Mouse (Mus musculus): ENCODE data around the gene Mettl23. TPM values are rescaled to one million over a fixed set of nuclear protein-coding genes. Genes with fewer than 3 reads are reported as not detected.

Mettl23 gene
- polyA plus RNA-seq (2014; fragmentation: Illumina TruSeq; extraction: RNeasy Lipid Tissue Mini Kit (QIAGEN cat#74804); ENCODE audit: low replicate concordance): 46.3 TPM

DNA sequence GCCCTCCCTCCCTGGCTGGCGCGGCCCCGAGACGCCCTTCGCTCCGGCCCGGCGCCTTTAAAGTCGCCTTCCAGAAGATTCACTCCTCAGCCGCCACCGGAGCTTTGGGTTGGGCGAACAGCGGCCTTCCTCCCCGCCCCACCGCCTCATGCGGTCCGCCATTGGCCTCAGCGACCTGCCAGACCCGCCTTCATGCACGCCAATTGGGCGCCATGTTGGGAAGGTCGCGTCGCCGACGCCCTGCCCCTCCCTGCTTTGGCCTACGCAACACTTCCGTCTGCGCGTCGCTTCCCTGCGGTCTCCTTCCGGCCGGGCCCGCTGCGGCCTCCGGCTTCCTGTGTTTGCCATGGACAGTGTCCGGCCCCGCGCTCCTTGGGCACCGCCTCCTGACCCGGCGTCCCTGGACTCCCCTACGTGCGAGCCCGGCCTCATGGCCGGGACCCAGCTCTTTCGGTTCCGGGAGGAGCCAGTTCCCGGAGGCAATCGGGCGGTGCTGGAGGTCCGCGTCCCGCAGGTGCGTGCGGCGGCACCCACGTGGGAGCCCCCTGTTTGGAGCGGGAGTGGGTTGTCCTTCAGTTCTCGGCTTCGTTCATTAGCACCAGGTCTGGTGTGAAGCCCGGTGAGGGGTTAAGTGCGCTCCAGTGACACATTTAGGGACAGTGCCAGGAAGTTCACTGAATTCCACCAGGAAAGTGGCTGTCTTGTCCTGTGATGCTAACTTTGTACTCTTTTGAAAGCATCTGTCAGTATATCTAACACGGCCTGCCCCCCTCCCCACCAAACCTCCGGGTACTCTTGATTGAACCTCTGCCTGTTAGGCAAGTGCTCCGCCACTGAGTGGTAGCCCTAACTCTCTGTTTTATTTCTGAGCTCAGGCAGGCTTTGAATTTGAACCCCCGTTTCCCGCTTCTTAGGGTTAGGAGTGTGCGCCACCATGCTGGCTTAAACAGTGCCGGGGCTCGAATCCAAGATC is at the start of gene Mettl23, which contains the start of gene Jmjd6:
Gene Mettl23, plus strand, starts transcription at position 18 of the 973 bp plus-strand sequence.
Gene Jmjd6, minus strand, starts transcription at position 189 of the 973 bp plus-strand sequence.

DNA sequence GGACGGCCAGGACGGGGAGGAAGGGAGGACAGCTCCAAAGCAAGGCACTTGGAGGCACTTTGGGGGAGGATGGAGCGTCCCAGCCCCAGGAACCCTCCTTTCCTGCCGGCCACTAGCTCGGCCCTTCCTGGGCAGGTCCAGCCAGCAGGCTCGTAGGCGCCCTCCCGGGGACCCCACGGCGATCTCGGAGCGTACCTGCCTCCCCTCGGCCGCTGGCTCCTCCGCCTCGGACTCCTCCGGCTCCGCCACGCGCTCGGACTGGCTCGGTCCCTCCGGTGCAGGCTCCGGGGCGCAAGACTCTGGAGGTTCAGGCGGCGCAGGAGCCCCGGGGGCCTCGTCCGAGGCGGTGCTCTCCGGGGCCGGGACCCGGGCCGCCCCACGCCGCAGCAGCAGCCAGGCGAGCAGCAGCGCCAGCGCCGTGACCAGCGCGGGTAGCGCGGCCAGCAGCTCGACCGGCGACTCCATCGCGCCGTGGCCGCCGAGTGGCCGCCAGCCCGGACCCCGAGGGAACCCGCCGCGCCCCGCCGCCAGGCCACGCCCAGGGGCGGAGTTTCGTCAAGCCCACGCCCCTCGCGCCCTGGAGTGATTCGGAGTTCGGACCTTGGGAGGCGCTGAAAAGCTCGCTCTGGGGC is 15.4 kb upstream of the Mettl23 start, which contains the start of gene Mxra7:
Gene Mxra7, minus strand, starts transcription at position 513 of the 632 bp plus-strand sequence.

DNA sequence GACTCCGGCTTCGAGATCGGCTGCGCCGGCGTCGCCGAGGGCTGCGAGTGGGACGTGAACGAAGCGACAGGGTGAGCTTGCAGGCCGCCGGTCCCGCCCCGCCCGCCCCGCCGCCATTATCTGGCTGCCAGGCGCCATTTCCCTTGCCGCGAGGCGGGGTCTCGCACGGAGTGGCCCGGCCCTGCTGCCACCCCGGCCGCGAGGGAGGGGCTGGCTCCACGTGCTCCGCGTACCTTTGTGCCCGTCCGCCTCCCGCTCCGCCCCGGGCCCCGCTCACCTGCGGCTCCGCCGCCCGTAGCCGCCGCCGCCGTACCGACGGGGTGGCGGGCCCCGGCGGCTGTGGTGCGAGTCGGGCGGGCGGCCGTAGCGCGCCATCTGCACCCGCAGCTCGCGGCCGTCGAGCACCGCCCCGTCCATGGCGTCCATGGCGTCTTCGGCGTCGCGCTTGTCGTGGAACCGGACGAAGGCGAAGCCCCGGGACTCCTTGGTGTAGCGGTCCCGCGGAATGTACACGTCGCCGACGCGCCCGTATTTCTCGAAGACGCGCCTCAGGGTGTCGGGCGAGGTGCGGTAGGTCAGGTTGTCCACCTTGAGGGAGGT is 9.3 kb downstream of the Mettl23 start, which contains the start of gene Mfsd11:
Gene Mfsd11, plus strand, starts transcription at position 150 of the 600 bp plus-strand sequence.

DNA sequence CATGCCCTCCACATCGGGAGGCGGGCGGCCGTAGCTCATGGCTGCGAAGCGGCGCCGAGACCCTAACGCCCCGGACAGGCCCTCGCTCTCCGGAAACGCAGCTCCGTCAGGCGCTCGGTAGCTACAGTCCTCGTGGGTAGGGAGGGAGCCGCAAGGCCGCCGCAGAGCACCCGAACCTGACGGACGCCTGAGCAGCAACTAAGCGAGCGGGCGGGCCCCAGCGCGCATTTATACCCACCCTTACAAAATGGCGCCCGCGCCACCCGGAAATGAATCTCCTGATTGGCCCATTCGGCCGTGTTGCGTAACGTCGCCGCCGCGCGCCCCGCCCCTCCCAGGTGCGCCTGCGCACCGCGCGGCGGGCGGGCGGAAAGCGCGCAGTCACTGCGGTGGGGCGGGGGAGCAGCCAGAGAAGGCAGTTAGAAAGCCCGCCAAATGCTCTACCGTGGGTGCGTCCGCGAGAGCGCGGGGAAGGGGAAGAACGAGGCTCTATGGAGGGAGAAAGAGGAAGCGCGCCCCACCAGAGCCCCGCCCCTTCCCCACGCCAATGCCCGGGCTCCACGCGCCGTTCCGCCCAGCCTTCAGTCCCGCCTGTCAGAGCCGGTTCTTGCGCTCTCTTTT is 9.9 kb downstream of the Mettl23 start, which contains the start of gene Srsf2:
Gene Srsf2, minus strand, starts transcription at position 204 of the 621 bp plus-strand sequence.

Other genes with a start within 250 kb of the Mettl23 start
- gene Rhbdf2, start 216.3 kb upstream of the Mettl23 start, polyA plus RNA-seq (2014; fragmentation: Illumina TruSeq; extraction: RNeasy Lipid Tissue Mini Kit (QIAGEN cat#74804); ENCODE audit: low replicate concordance): not detected
- not detected for gene Prcd, start 189.7 kb upstream of the Mettl23 start, polyA plus RNA-seq (2014; fragmentation: Illumina TruSeq; extraction: RNeasy Lipid Tissue Mini Kit (QIAGEN cat#74804); ENCODE audit: low replicate concordance)
- 0.22 TPM for gene Cygb, start 189.0 kb upstream of the Mettl23 start, polyA plus RNA-seq (2014; fragmentation: Illumina TruSeq; extraction: RNeasy Lipid Tissue Mini Kit (QIAGEN cat#74804); ENCODE audit: low replicate concordance)
- gene St6galnac1, start 67.8 kb upstream of the Mettl23 start, polyA plus RNA-seq (2014; fragmentation: Illumina TruSeq; extraction: RNeasy Lipid Tissue Mini Kit (QIAGEN cat#74804); ENCODE audit: low replicate concordance): not detected
- 5.2 TPM for gene Mxra7, start 15.2 kb upstream of the Mettl23 start, polyA plus RNA-seq (2014; fragmentation: Illumina TruSeq; extraction: RNeasy Lipid Tissue Mini Kit (QIAGEN cat#74804); ENCODE audit: low replicate concordance)
- 6.2 TPM for gene Jmjd6, start 171 bp downstream of the Mettl23 start, polyA plus RNA-seq (2014; fragmentation: Illumina TruSeq; extraction: RNeasy Lipid Tissue Mini Kit (QIAGEN cat#74804); ENCODE audit: low replicate concordance)
- gene Mfsd11, start 9.2 kb downstream of the Mettl23 start, polyA plus RNA-seq (2014; fragmentation: Illumina TruSeq; extraction: RNeasy Lipid Tissue Mini Kit (QIAGEN cat#74804); ENCODE audit: low replicate concordance): 24.8 TPM
- 683 TPM for gene Srsf2, start 9.8 kb downstream of the Mettl23 start, polyA plus RNA-seq (2014; fragmentation: Illumina TruSeq; extraction: RNeasy Lipid Tissue Mini Kit (QIAGEN cat#74804); ENCODE audit: low replicate concordance)
- gene Mgat5b, start 75.6 kb downstream of the Mettl23 start, polyA plus RNA-seq (2014; fragmentation: Illumina TruSeq; extraction: RNeasy Lipid Tissue Mini Kit (QIAGEN cat#74804); ENCODE audit: low replicate concordance): not detected